Mouse (Mus musculus) gastrocnemius, adult 8-10 months (tissue): ENCODE results near the gene Tusc2. TPM values are rescaled to one million over a fixed set of nuclear protein-coding genes. Genes with fewer than 3 reads are reported as not detected.

ENCODE experiments used
- DNase-seq, 2 experiments: peaks; one replicate each; pipeline ENCODE4 v3.0.0; 2022; ENCODE audit warnings: low spot score in 2 of 2
- total RNA-seq, 4 experiments: library from RNA; stranded (reverse); gene quantifications; 2 replicates each; pipeline ENCODE4 v1.2.4; 2022

Tusc2 gene
- total RNA-seq, 4 experiments from 2014 or later = 44.6 to 54.5 (median 46.9) TPM

GRCm38 (mm10) chr9:107607653-107608245 is 44.7 kb downstream of the Tusc2 start:
- DNase-seq = no peak

DNA sequence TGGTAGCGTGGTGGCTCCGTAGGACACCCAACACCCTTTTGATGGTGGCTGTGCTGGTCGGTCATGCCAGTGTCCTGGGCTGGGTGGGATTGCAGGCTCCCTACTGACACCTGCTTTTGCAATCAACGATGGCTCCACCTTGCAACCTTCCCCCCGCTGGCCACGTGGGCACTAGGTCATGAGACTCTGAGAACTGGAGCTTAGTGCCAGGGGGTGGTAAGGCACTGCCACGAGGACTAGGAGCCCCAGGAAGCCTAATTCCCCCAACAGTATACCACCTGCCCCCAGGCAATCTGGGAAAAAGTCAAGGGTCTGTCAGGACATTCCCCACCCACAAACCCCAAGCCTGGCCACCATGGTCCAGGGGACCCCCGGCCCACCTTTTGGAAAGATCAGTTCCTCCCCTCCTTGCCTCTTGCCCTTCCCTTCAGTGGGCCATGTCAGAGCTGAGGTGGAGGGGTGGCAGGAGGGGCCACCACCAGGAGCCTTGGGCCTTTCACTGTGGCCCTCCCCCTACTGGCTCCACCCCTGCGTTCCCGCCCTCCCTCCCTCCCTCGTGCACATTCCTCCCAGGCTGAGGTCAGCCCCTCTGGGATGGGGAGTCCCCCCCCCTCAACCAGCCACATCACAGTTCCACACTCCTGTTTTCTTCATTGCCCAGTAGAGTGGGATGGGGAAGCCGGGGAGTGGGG is 45.8 kb downstream of the Tusc2 start, which contains the start of gene Sema3b:
Gene Sema3b (minus strand): TSS at position 489 of the 692 bp plus-strand sequence.
- no peak for DNase-seq

GRCm38 (mm10) chr9:107609433-107609830 is 46.4 kb downstream of the Tusc2 start:
- no peak for DNase-seq

DNA sequence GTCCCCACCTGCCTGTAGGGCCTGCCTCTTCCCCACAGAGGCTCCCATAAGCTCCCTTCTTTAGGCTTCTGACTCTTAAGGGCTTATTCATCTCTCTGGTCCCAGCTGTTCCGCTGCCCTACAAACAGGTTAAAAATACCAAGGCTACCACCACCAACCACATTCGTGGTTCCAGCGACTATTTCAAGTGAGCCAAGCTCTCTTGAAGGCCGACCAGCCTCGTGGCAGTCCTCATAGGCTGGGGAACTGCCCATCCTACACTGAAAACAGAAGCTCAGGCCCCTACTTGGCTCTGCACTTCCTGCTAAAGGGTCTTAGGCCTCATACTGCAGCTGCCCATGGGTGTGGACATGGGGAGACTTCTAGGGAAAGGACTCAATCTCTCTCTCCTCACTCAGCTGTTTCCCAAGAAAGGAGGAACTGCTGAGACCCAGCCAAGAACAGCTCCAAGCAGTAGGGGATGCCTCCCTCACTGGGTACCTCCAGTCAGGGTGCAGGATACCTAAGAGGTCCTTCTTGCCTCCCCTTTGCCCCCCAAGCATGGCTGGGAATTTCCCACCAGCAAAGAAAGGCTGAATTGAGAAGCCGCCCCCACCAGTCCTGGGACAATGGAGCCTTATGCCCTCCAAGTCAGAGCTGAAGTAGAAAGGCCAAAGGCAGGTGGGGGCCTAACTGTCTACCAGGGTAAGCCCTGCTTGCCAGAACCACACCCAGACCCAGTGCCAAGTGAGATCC is 48.6 kb downstream of the Tusc2 start:
- DNase-seq = no peak

DNA sequence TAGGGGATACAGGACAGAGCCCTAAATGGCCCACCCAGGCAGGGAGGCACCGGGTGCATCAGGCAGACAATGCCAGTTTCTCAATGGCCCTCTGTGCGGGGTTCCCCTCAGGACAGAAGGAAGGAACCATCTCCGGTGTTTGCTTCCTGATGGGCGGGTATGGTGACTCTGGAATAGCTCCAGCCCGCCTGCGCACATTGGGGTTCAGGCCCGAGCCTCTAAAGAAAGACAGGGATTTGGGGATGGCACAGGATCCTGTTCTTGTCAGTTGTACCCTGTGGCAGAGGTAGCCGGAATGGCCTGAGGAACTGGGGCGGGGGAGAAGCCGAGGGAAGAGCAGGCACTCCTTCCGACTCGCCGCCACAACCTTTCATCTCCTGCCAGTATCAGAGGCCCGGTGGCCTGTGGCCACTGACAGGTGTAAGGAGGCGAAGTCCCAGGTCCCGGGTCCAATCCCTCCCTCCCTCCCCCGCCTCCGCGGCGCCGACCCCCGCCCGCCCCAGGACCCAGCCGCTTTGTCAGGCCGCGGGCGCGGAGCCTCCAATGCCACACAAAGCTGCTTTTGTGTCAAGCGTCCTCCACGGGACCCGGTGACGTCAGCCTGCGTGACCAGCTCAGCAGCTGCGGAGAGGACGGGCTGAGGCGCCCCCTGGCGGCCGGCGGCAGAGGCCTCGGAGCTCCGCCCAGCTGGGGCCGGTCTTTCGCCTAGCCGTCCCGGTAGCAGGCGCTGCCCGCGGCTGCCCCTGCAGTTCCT is 49.3 kb downstream of the Tusc2 start:
- DNase-seq = peak; percentile 95 to 97

DNA sequence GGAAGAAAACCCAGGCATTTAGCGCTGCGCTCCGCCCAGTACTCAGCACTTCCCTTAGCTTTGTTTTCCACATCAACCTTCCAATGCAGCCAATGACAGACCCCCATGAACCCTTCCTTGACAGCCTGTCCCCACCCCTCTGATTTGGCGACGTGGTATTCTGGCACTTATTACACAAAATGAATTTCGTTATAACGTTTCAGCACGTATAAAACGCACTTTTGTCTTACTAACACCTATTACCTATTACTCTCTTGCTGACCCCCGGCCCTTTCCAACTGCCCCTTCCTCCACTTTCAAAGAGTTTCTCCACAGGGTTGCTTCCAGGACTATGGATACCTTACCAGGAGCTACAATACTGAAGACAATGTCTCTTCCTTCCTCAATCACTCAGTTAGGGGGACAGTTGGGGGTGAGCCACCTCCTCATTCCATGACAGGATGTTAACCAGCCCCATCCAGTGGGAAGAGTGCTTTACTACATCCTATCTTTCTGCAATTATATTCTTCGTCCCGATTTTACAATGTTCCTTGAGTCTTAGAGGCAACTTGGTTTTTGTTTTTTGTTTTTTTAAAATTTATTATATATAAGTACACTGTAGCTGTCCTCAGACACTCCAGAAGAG is 50.0 kb downstream of the Tusc2 start:
- DNase-seq = no peak

- no peak for DNase-seq
Measured at GRCm38 (mm10) chr9:107615035-107615434, 52.0 kb downstream of the Tusc2 start.

Other genes starting within 250 kb of the Tusc2 start
- gene Hemk1, start 224.9 kb upstream of the Tusc2 start, total RNA-seq = 10 to 100 TPM in 3 of 4 experiments, 1 to 10 TPM in 1; 9.6 to 16.3 (median 11.7) TPM
- 10 to 100 TPM; 29.0 to 53.2 (median 38.4) TPM for gene 6430571L13Rik, start 222.7 kb upstream of the Tusc2 start, total RNA-seq
- under 1 TPM; 0.15 to 0.65 (median 0.41) TPM for gene Cacna2d2, start 163.6 kb upstream of the Tusc2 start, total RNA-seq
- gene Tmem115, start 29.3 kb upstream of the Tusc2 start, total RNA-seq = 10 to 100 TPM; 15.4 to 19.0 (median 16.6) TPM
- 1 to 10 TPM; 3.5 to 4.9 (median 4.2) TPM for gene Cyb561d2, start 21.1 kb upstream of the Tusc2 start, total RNA-seq
- 10 to 100 TPM; 10.4 to 13.4 (median 11.0) TPM for gene Nprl2, start 21.0 kb upstream of the Tusc2 start, total RNA-seq
- under 1 TPM in 1 of 4 experiments, not detected in 3; 0.22 TPM for gene Zmynd10, start 16.0 kb upstream of the Tusc2 start, total RNA-seq
- gene Rassf1, start 11.7 kb upstream of the Tusc2 start, total RNA-seq = 10 to 100 TPM in 3 of 4 experiments, 1 to 10 TPM in 1; 9.3 to 14.4 (median 11.9) TPM
- 10 to 100 TPM; 12.7 to 18.6 (median 16.7) TPM for gene Hyal2, start 4.7 kb downstream of the Tusc2 start, total RNA-seq
- gene Hyal1, start 13.7 kb downstream of the Tusc2 start, total RNA-seq = 1 to 10 TPM; 1.4 to 2.7 (median 1.9) TPM
- gene Naa80, start 15.6 kb downstream of the Tusc2 start, total RNA-seq = 10 to 100 TPM; 12.1 to 16.8 (median 15.5) TPM
- gene Hyal3, start 17.6 kb downstream of the Tusc2 start, total RNA-seq = under 1 TPM in 2 of 4 experiments, not detected in 2; 0.24 to 0.56 TPM
- 10 to 100 TPM; 51.3 to 56.2 (median 54.0) TPM for gene Ifrd2, start 24.4 kb downstream of the Tusc2 start, total RNA-seq
- gene Sema3b, start 46.0 kb downstream of the Tusc2 start, total RNA-seq = 10 to 100 TPM in 2 of 4 experiments, 1 to 10 TPM in 2; 8.7 to 12.4 (median 10.1) TPM
- gene Gnai2, start 72.1 kb downstream of the Tusc2 start, total RNA-seq = 10 to 100 TPM; 62.4 to 78.5 (median 71.2) TPM
- gene Slc38a3, start 106.3 kb downstream of the Tusc2 start, total RNA-seq = 10 to 100 TPM; 37.4 to 49.3 (median 45.9) TPM
- not detected for gene Gnat1, start 116.5 kb downstream of the Tusc2 start, total RNA-seq
- gene Sema3f, start 147.2 kb downstream of the Tusc2 start, total RNA-seq = 1 to 10 TPM; 3.3 to 4.6 (median 4.3) TPM
- gene Rbm5, start 207.7 kb downstream of the Tusc2 start, total RNA-seq = 10 to 100 TPM; 21.0 to 34.8 (median 26.8) TPM